Mouse (Mus musculus) forebrain, embryonic 11.5 days (tissue): ENCODE measurements around the gene Atg4d. TPM values are rescaled to one million over a fixed set of nuclear protein-coding genes. Genes with fewer than 3 reads are reported as not detected.

ENCODE experiments used
- ATAC-seq: fragments of 200-750 bp; cut with Nextera tagmentation; replicated peaks from 2 replicates; pipeline ENCODE4 v1.8.0; 2017; ENCODE audit warnings: moderate TSS enrichment; ENCODE audit not compliant: low FRiP score
- DNase-seq: peaks from one replicate; pipeline ENCODE4 v3.0.0-alpha.2; 2017; ENCODE audit warnings: low spot score
- H3K27ac ChIP-seq: fragments of 300-500 bp; sonication (generic); 2 replicates; pipeline ENCODE4 v1.5.1; 2014; ENCODE audit warnings: low read depth, low read length
- H3K27me3 ChIP-seq: fragments of 300-500 bp; sonication (generic); 2 replicates; pipeline ENCODE4 v1.6.1; 2014; ENCODE audit warnings: mild to moderate bottlenecking, low read length, mixed read lengths; ENCODE audit not compliant: control insufficient read depth, insufficient read depth
- H3K36me3 ChIP-seq: fragments of 300-500 bp; sonication (generic); 2 replicates; pipeline ENCODE4 v1.6.1; 2014; ENCODE audit warnings: mild to moderate bottlenecking, low read length, moderate library complexity, mixed read lengths; ENCODE audit not compliant: control insufficient read depth, insufficient read depth
- H3K4me1 ChIP-seq: fragments of 300-500 bp; sonication (generic); replicated peaks from 2 replicates; pipeline ENCODE4 v1.6.1; 2014; ENCODE audit warnings: low read length, mixed read lengths; ENCODE audit not compliant: control insufficient read depth, insufficient read depth
- H3K4me2 ChIP-seq: fragments of 300-500 bp; sonication (generic); 2 replicates; pipeline ENCODE4 v1.6.1; 2014; ENCODE audit warnings: low read depth, mild to moderate bottlenecking, low read length, moderate library complexity, mixed read lengths; ENCODE audit not compliant: severe bottlenecking
- H3K4me3 ChIP-seq: fragments of 300-500 bp; sonication (generic); 2 replicates; pipeline ENCODE4 v1.5.1; 2014; ENCODE audit warnings: low read depth, low read length
- H3K9ac ChIP-seq: fragments of 300-500 bp; sonication (generic); 2 replicates; pipeline ENCODE4 v1.6.1; 2014; ENCODE audit warnings: low read length
- H3K9me3 ChIP-seq: fragments of 300-500 bp; sonication (generic); 2 replicates; pipeline ENCODE4 v1.6.1; 2016; ENCODE audit warnings: low read length, mixed read lengths; ENCODE audit not compliant: control insufficient read depth
- whole genome bisulfite sequencing: fragments of 180-500 bp; shearing (Covaris S2); extraction: QIAGEN DNeasy Blood & Tissue Kit; methylation state at CpG from one replicate; pipeline ENCODE4 v1.1.7; 2014; 5-methylcytosine and 5-hydroxymethylcytosine counted together
- polyA plus RNA-seq: library from polyadenylated mRNA; unstranded; fragments of >200 nt; fragmentation: Nextera tagmentation; extraction: Ambion mirVana; gene quantifications from 2 replicates; pipeline ENCODE4 v1.2.1, GENCODE M21; 2014

Atg4d gene
- polyA plus RNA-seq, 1 experiment from 2014 or later: 55.7 TPM

GRCm38 (mm10) chr9:21224576-21225414 lies 40.3 kb upstream of the Atg4d start:
- H3K9ac ChIP-seq: no peak overlapping the region
- peak; percentile 61 for DNase-seq
- 0 out of 2 replicates have a peak, but pooled peaks cover 2% of the 10 kb centered on the region for H3K27me3 ChIP-seq
- H3K4me1 ChIP-seq: peaks cover 5% of the 10 kb centered on the region; the same call in 1 of the 2 replicates
- no peak overlapping the region for H3K27ac ChIP-seq
- H3K9me3 ChIP-seq: no peaks in the 10 kb centered on the region
- 23% methylated on average over 26 of the region's 26 CpGs for WGBS
- no peak overlapping the region for H3K4me3 ChIP-seq
- no peaks in the 10 kb centered on the region; the same call in 1 of the 2 replicates for H3K36me3 ChIP-seq
- no peak for ATAC-seq
- peak overlapping the region; percentile 28; the same call in 1 of the 2 replicates for H3K4me2 ChIP-seq

GRCm38 (mm10) chr9:21225415-21225758 lies 39.7 kb upstream of the Atg4d start:
- no peaks in the 10 kb centered on the region; the same call in 1 of the 2 replicates for H3K36me3 ChIP-seq
- peak; percentile 44 for DNase-seq
- WGBS: 24% methylated on average over 7 of the region's 7 CpGs
- H3K27ac ChIP-seq: no peak overlapping the region
- no peak overlapping the region for H3K4me3 ChIP-seq
- H3K9me3 ChIP-seq: no peaks in the 10 kb centered on the region
- H3K4me2 ChIP-seq: peak overlapping the region; percentile 28; the same call in 1 of the 2 replicates
- peaks cover 5% of the 10 kb centered on the region; the same call in 1 of the 2 replicates for H3K4me1 ChIP-seq
- no peak overlapping the region for H3K9ac ChIP-seq
- ATAC-seq: no peak
- H3K27me3 ChIP-seq: 0 out of 2 replicates have a peak, but pooled peaks cover 2% of the 10 kb centered on the region

- Histone ChIP-seq H3K9me3 (no peaks in the 10 kb centered on the region), H3K36me3 (no peaks in the 10 kb centered on the region; the same call in 1 of the 2 replicates), H3K27me3 (0 out of 2 replicates have a peak, but pooled peaks cover 2% of the 10 kb centered on the region), H3K27ac (no peak overlapping the region), H3K4me2 (peak overlapping the region; percentile 32), H3K4me1 (peaks cover 5% of the 10 kb centered on the region; the same call in 1 of the 2 replicates), H3K9ac (peak overlapping the region; percentile 24), H3K4me3 (no peak overlapping the region)
- WGBS: 12% methylated on average over 16 of the region's 16 CpGs
- ATAC-seq (no peak), DNase-seq (peak; percentile 64)
Observed at GRCm38 (mm10) chr9:21227342-21227741, 37.8 kb upstream of the Atg4d start.

GRCm38 (mm10) chr9:21231551-21231950 lies 33.5 kb upstream of the Atg4d start:
- 54% methylated on average over 23 of the region's 23 CpGs for WGBS

GRCm38 (mm10) chr9:21232867-21233266 lies 32.2 kb upstream of the Atg4d start:
- Histone ChIP-seq H3K27ac (no peak overlapping the region), H3K4me3 (no peak overlapping the region), H3K9ac (no peak overlapping the region), H3K9me3 (no peaks in the 10 kb centered on the region), H3K36me3 (no peaks in the 10 kb centered on the region; the same call in 1 of the 2 replicates), H3K4me2 (no peak overlapping the region), H3K27me3 (no peaks in the 10 kb centered on the region), H3K4me1 (peaks cover 8% of the 10 kb centered on the region)
- DNase-seq (no peak), ATAC-seq (no peak)
- WGBS: 89% methylated on average over 5 of the region's 5 CpGs

More at GRCm38 (mm10) chr9:21231551-21231950, 33.5 kb upstream of the Atg4d start:
- H3K36me3 ChIP-seq: no peaks in the 10 kb centered on the region; the same call in 1 of the 2 replicates
- H3K4me2 ChIP-seq: no peak overlapping the region
- peaks cover 3% of the 10 kb centered on the region; the same call in 1 of the 2 replicates for H3K4me1 ChIP-seq
- no peak overlapping the region for H3K9ac ChIP-seq
- ATAC-seq: no peak
- H3K9me3 ChIP-seq: no peaks in the 10 kb centered on the region
- no peak overlapping the region for H3K4me3 ChIP-seq
- no peaks in the 10 kb centered on the region for H3K27me3 ChIP-seq
- no peak overlapping the region for H3K27ac ChIP-seq
- no peak for DNase-seq

- 85% methylated on average over 29 of the region's 29 CpGs for WGBS
- ATAC-seq: no peak
- Histone ChIP-seq H3K4me1 (peaks cover 10% of the 10 kb centered on the region), H3K9me3 (no peaks in the 10 kb centered on the region), H3K36me3 (no peaks in the 10 kb centered on the region; the same call in 1 of the 2 replicates), H3K4me2 (no peak overlapping the region), H3K4me3 (no peak overlapping the region), H3K9ac (no peak overlapping the region), H3K27ac (no peak overlapping the region), H3K27me3 (no peaks in the 10 kb centered on the region)
- DNase-seq: no peak
Observed at GRCm38 (mm10) chr9:21233366-21233765, 31.7 kb upstream of the Atg4d start.

- H3K4me2 ChIP-seq: no peak overlapping the region
- WGBS: 77% methylated on average over 28 of the region's 28 CpGs
- no peaks in the 10 kb centered on the region for H3K9me3 ChIP-seq
- no peaks in the 10 kb centered on the region; the same call in 1 of the 2 replicates for H3K36me3 ChIP-seq
- no peak overlapping the region for H3K4me3 ChIP-seq
- no peak overlapping the region for H3K27ac ChIP-seq
- ATAC-seq (no peak), DNase-seq (no peak)
- H3K27me3 ChIP-seq: no peaks in the 10 kb centered on the region
- H3K9ac ChIP-seq: no peak overlapping the region
- H3K4me1 ChIP-seq: peaks cover 10% of the 10 kb centered on the region
Observed at GRCm38 (mm10) chr9:21233805-21234204, 31.3 kb upstream of the Atg4d start.

GRCm38 (mm10) chr9:21235341-21235740 lies 29.8 kb upstream of the Atg4d start:
- ATAC-seq (no peak), DNase-seq (no peak)
- Histone ChIP-seq H3K4me1 (peaks cover 10% of the 10 kb centered on the region), H3K9ac (no peak overlapping the region), H3K36me3 (no peaks in the 10 kb centered on the region; the same call in 1 of the 2 replicates), H3K4me3 (no peak overlapping the region), H3K4me2 (no peak overlapping the region), H3K9me3 (no peaks in the 10 kb centered on the region), H3K27ac (no peak overlapping the region), H3K27me3 (no peaks in the 10 kb centered on the region)
- WGBS: 93% methylated on average over 4 of the region's 4 CpGs
